Mouse (Mus musculus) heart, embryonic 13.5 days (tissue): Measurements from ENCODE around the gene Sem1. TPM values are rescaled to one million over a fixed set of nuclear protein-coding genes. Genes with fewer than 3 reads are reported as not detected.

Source experiments
- ATAC-seq: fragments of 200-750 bp; cut with Nextera tagmentation; 2 replicates; pipeline ENCODE4 v1.8.0; 2017; ENCODE audit warnings: moderate TSS enrichment; ENCODE audit not compliant: insufficient number of reproducible peaks, low FRiP score, low TSS enrichment; ENCODE audit errors: extremely low read depth
- H3K27ac ChIP-seq: fragments of 300-500 bp; sonication (generic); replicated peaks from 2 replicates; pipeline ENCODE4 v1.5.1; 2015; ENCODE audit warnings: moderate library complexity, mild to moderate bottlenecking, inconsistent platforms
- H3K27me3 ChIP-seq: fragments of 300-500 bp; sonication (generic); replicated peaks from 2 replicates; pipeline ENCODE4 v1.6.1; 2015; ENCODE audit warnings: mild to moderate bottlenecking, inconsistent platforms
- H3K36me3 ChIP-seq: fragments of 300-500 bp; sonication (generic); 2 replicates; pipeline ENCODE4 v1.6.1; 2015; ENCODE audit warnings: mild to moderate bottlenecking, inconsistent platforms
- H3K4me1 ChIP-seq: fragments of 300-500 bp; sonication (generic); 2 replicates; pipeline ENCODE4 v1.6.1; 2015; ENCODE audit warnings: inconsistent platforms
- H3K4me2 ChIP-seq: fragments of 300-500 bp; sonication (generic); 2 replicates; pipeline ENCODE4 v1.6.1; 2015; ENCODE audit warnings: inconsistent platforms, mild to moderate bottlenecking, moderate library complexity
- H3K4me3 ChIP-seq: fragments of 300-500 bp; sonication (generic); 2 replicates; pipeline ENCODE4 v1.5.1; 2015; ENCODE audit warnings: moderate library complexity, mild to moderate bottlenecking, inconsistent platforms
- H3K9ac ChIP-seq: fragments of 300-500 bp; sonication (generic); 2 replicates; pipeline ENCODE4 v1.6.1; 2015; ENCODE audit warnings: inconsistent platforms, mild to moderate bottlenecking, moderate library complexity
- H3K9me3 ChIP-seq: fragments of 300-500 bp; sonication (generic); 2 replicates; pipeline ENCODE4 v1.6.1; 2016; ENCODE audit warnings: inconsistent platforms
- WGBS: fragments of 180-500 bp; shearing (Covaris S2); methylation state at CpG from one replicate; pipeline ENCODE4 v1.1.7; 2015; ENCODE audit warnings: mixed read lengths; 5-methylcytosine and 5-hydroxymethylcytosine counted together
- polyA plus RNA-seq: library from polyadenylated mRNA; unstranded; fragments of >200 nt; fragmentation: Nextera tagmentation; extraction: Ambion mirVana; gene quantifications from 2 replicates; pipeline ENCODE4 v1.2.1, GENCODE M21; 2015

Gene Sem1
- polyA plus RNA-seq = 220 and 232 TPM in 2 replicates

GRCm38 (mm10) chr6:6578304-6579149 lies at the start of gene Sem1:
Gene Sem1 (minus strand): TSS chr6:6578663.
- peak; percentile 76 for ATAC-seq
- Histone ChIP-seq H3K36me3 (peaks cover 9% of the 10 kb centered on the region), H3K9me3 (no peaks in the 10 kb centered on the region), H3K4me3 (peak within 1 kb of the TSS; percentile 98), H3K27ac (peak within 1 kb of the TSS; percentile 92), H3K4me2 (peak within 1 kb of the TSS; percentile 82), H3K4me1 (peaks cover 22% of the 10 kb centered on the region), H3K27me3 (no peaks in the 10 kb centered on the region), H3K9ac (peak within 1 kb of the TSS; percentile 98)
- 2% methylated on average over 59 of the region's 59 CpGs for WGBS

GRCm38 (mm10) chr6:6622846-6623749 lies 44.6 kb upstream of the Sem1 start:
- Histone ChIP-seq H3K4me2 (peak overlapping the region; percentile 52), H3K9me3 (no peaks in the 10 kb centered on the region), H3K9ac (peak overlapping the region; percentile 53), H3K36me3 (no peaks in the 10 kb centered on the region), H3K4me3 (peak overlapping the region; percentile 14), H3K4me1 (peaks cover 8% of the 10 kb centered on the region), H3K27ac (0 out of 2 replicates have a peak overlapping the region, but pooled peaks have one; percentile 6), H3K27me3 (no peaks in the 10 kb centered on the region)
- 48% methylated on average over 16 of the region's 16 CpGs for WGBS
- no peak for ATAC-seq

- no peak overlapping the region for H3K4me2 ChIP-seq
- no peak overlapping the region for H3K4me3 ChIP-seq
- H3K4me1 ChIP-seq = no peaks in the 10 kb centered on the region
- no peak overlapping the region for H3K9ac ChIP-seq
- H3K9me3 ChIP-seq = no peaks in the 10 kb centered on the region
- 68% methylated on average over 8 of the region's 8 CpGs for WGBS
- no peaks in the 10 kb centered on the region for H3K36me3 ChIP-seq
- ATAC-seq = no peak
- H3K27me3 ChIP-seq = no peaks in the 10 kb centered on the region
- H3K27ac ChIP-seq = no peak overlapping the region
These were observed 25.4 kb upstream of the Sem1 start for GRCm38 (mm10) chr6:6603561-6604544.

- H3K9ac ChIP-seq = no peak overlapping the region
- H3K4me2 ChIP-seq = no peak overlapping the region
- no peaks in the 10 kb centered on the region for H3K36me3 ChIP-seq
- no peak for ATAC-seq
- no peak overlapping the region for H3K4me3 ChIP-seq
- no peaks in the 10 kb centered on the region for H3K27me3 ChIP-seq
- no peaks in the 10 kb centered on the region; the same call in 1 of the 2 replicates for H3K4me1 ChIP-seq
- WGBS = 66% methylated on average over 2 of the region's 2 CpGs
- no peak overlapping the region for H3K27ac ChIP-seq
- H3K9me3 ChIP-seq = no peaks in the 10 kb centered on the region
These were observed 7.8 kb upstream of the Sem1 start for GRCm38 (mm10) chr6:6586313-6586712.

GRCm38 (mm10) chr6:6581849-6582248 lies 3.4 kb upstream of the Sem1 start:
- no peak overlapping the region for H3K9ac ChIP-seq
- no peak overlapping the region for H3K27ac ChIP-seq
- no peak overlapping the region for H3K4me2 ChIP-seq
- no peaks in the 10 kb centered on the region for H3K9me3 ChIP-seq
- H3K4me1 ChIP-seq = peaks cover 2% of the 10 kb centered on the region
- H3K36me3 ChIP-seq = no peaks in the 10 kb centered on the region
- no peaks in the 10 kb centered on the region for H3K27me3 ChIP-seq
- no peak overlapping the region for H3K4me3 ChIP-seq
- 35% methylated on average over 2 of the region's 2 CpGs for WGBS
- no peak for ATAC-seq

- peak; percentile 34; the same call in 1 of the 2 replicates for ATAC-seq
These were observed 650 bp downstream of the Sem1 start for GRCm38 (mm10) chr6:6577741-6578284.

GRCm38 (mm10) chr6:6577291-6577690 lies 1.2 kb downstream of the Sem1 start:
- Histone ChIP-seq H3K27me3 (no peaks in the 10 kb centered on the region), H3K9me3 (no peaks in the 10 kb centered on the region), H3K36me3 (peaks cover 9% of the 10 kb centered on the region), H3K4me3 (peak overlapping the region; percentile 98), H3K27ac (0 out of 2 replicates have a peak overlapping the region, but pooled peaks have one; percentile 92), H3K9ac (peak overlapping the region; percentile 98), H3K4me1 (peaks cover 26% of the 10 kb centered on the region), H3K4me2 (peak overlapping the region; percentile 82)
- 60% methylated on average over 3 of the region's 3 CpGs for WGBS
- no peak for ATAC-seq

More at GRCm38 (mm10) chr6:6577741-6578284, 650 bp downstream of the Sem1 start:
- H3K4me1 ChIP-seq = peaks cover 22% of the 10 kb centered on the region
- no peaks in the 10 kb centered on the region for H3K27me3 ChIP-seq
- peak overlapping the region; percentile 82 for H3K4me2 ChIP-seq
- peak overlapping the region; percentile 92 for H3K27ac ChIP-seq
- WGBS = 3% methylated on average over 17 of the region's 17 CpGs
- peaks cover 9% of the 10 kb centered on the region for H3K36me3 ChIP-seq
- no peaks in the 10 kb centered on the region for H3K9me3 ChIP-seq
- peak overlapping the region; percentile 98 for H3K9ac ChIP-seq
- peak overlapping the region; percentile 98 for H3K4me3 ChIP-seq

- H3K4me3 ChIP-seq = no peak overlapping the region
- H3K36me3 ChIP-seq = peaks cover 9% of the 10 kb centered on the region
- WGBS = 70% methylated on average over 4 of the region's 4 CpGs
- peak overlapping the region; percentile 18; the same call in 1 of the 2 replicates for H3K4me2 ChIP-seq
- H3K27me3 ChIP-seq = no peaks in the 10 kb centered on the region
- no peak overlapping the region for H3K27ac ChIP-seq
- H3K4me1 ChIP-seq = peaks cover 36% of the 10 kb centered on the region
- no peaks in the 10 kb centered on the region for H3K9me3 ChIP-seq
- no peak overlapping the region for H3K9ac ChIP-seq
- no peak for ATAC-seq
These were observed 2.7 kb downstream of the Sem1 start for GRCm38 (mm10) chr6:6575796-6576195.

- no peak for ATAC-seq
- no peak overlapping the region for H3K4me3 ChIP-seq
- H3K36me3 ChIP-seq = 0 out of 2 replicates have a peak, but pooled peaks cover 4% of the 10 kb centered on the region
- no peak overlapping the region for H3K9ac ChIP-seq
- H3K27ac ChIP-seq = no peak overlapping the region
- no peaks in the 10 kb centered on the region for H3K27me3 ChIP-seq
- H3K4me2 ChIP-seq = no peak overlapping the region
- 81% methylated on average over 3 of the region's 3 CpGs for WGBS
- peaks cover 32% of the 10 kb centered on the region for H3K4me1 ChIP-seq
- H3K9me3 ChIP-seq = no peaks in the 10 kb centered on the region
These were observed 10.0 kb downstream of the Sem1 start for GRCm38 (mm10) chr6:6568436-6568835.

- Histone ChIP-seq H3K9me3 (no peaks in the 10 kb centered on the region), H3K4me3 (no peak overlapping the region), H3K4me2 (no peak overlapping the region), H3K36me3 (peaks cover 8% of the 10 kb centered on the region), H3K27me3 (no peaks in the 10 kb centered on the region), H3K27ac (peak overlapping the region; percentile 45), H3K4me1 (peaks cover 33% of the 10 kb centered on the region), H3K9ac (no peak overlapping the region; the same call in 1 of the 2 replicates)
- no peak for ATAC-seq
- 53% methylated on average over 5 of the region's 5 CpGs for WGBS
These were observed 14.8 kb downstream of the Sem1 start for GRCm38 (mm10) chr6:6563691-6564090.
